ENCODE assay signal across 1 mouse cellular context in genomic region chr4:117123546-117124217, GRCm38 (mm10).
TF ChIP-seq lines count a peak whose summit lies in the region.

No protein-coding gene starts in this region.

TF ChIP-seq in MEL, 35 proteins besides CTCF, POLR2A, EP300 and RAD21:
- no peak for TF ChIP-seq SIN3A (IDR thresholded peaks at IDR 0.05; ENCODE audit: low read length)
- no peak for TF ChIP-seq POLR2AphosphoS2 (IDR thresholded peaks at IDR 0.05; ENCODE audit: low read length)
